Mouse (Mus musculus): Measurements from ENCODE around the gene Cdadc1. TPM values are rescaled to one million over a fixed set of nuclear protein-coding genes. Genes with fewer than 3 reads are reported as not detected.
A peak's percentile ranks its signal among the peaks of the same experiment; 100 is the strongest.
"Not testable (repeated sequence)": the region's sequence is repeated elsewhere in the genome, so short reads cannot be mapped to it uniquely, and the experiment has no call there.

Cdadc1 gene
- total RNA-seq, 2 experiments from 2014 or later = 30.8 TPM

GRCm38 (mm10) chr14:59614149-59614548, 16.4 kb upstream of the Cdadc1 start:
- DNase-seq (ENCODE audit: low spot score) = not testable (repeated sequence)

DNA sequence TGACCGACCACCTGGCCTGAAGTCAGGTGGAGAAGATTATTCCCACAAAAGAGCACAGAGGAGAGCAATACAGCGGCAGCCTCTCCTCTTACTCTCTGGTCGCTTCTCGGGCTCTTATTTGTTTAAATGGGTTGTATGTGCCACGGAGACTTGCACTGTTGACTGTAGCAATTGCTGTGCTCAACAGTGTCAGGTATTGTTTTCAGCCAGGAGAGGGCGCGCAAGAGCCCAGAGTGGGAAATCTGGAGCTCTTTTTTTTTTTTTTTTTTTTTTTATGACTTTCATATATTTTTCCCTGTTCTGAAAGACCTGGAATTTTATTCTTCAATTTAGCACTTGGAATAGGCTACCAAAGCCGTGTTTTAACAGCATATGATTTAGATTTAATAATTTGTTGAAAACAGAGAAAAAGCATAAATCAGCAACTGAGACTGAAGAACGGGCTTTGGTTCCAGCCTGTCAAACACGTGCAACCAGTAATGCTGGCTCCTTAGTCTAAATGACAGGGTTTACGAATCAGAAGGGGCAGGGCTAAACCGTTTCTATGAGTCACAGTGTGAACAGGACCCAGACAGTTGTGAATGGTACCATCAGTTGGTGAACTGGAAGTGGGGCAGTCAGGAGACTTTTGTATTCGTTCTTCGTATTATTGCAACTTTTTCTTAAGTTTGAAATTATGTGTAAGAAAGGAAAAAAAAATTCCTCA, 15.3 kb upstream of the Cdadc1 start:
- DNase-seq (ENCODE audit: low spot score) = peak; percentile 63

DNA sequence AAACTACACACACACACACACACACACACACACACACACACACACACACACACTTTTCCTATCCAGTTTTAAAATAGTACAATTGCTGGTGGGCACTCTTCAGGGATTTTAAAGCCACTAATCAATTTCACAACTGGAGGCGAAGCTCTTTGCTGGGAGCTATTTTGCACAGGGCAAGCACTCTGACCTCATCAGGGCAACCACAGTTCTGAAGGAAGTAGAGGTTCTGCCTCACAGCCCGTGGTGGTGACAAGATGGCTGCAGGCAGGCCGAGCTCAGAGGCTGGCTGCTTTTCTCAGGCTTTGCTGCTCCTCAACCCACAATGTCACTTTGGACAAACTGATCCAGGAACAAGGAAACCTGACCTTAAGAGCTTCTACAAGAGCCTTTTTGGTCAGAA, 9.3 kb upstream of the Cdadc1 start:
- no peak for DNase-seq (ENCODE audit: low spot score)

DNA sequence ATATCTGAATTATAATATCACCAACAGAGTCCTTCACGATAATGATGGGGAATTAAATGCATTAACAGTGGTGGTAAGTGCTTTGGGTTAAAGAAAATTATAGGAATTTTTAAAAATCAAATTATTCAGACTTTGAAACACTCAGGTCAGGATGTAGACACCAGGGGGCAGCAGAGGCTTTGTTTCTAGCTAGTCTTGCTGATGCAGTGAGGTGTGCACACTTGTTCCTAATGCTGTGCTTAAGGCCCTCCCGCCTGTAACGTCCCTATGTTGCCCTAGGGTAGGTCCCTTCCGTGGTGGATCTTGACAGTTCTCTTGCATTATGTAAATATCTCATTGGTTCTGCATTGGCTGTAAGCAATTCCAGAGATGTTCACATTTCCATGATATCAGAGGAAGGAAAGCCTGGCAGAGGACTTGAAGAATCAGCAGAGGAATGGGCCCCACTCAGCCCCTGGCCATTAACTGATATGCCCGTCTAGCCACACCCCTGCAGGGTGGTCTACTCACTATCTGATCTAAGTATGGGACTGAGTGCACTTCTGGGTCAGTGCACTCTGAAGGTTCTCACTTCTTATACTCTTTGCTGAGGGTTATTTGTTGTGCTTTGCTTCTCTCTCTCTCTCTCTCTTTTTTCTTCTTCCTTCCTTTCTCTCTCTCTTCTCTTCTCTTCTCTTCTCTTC, 8.1 kb upstream of the Cdadc1 start:
- peak; percentile 60 for DNase-seq (ENCODE audit: low spot score)

GRCm38 (mm10) chr14:59604002-59604645, 6.4 kb upstream of the Cdadc1 start:
- DNase-seq (ENCODE audit: low spot score) = no peak

GRCm38 (mm10) chr14:59598260-59598627, 485 bp upstream of the Cdadc1 start:
- no peak for DNase-seq (ENCODE audit: low spot score)

- DNase-seq (ENCODE audit: low spot score) = no peak
Observed at GRCm38 (mm10) chr14:59594988-59595387, 2.8 kb downstream of the Cdadc1 start.

DNA sequence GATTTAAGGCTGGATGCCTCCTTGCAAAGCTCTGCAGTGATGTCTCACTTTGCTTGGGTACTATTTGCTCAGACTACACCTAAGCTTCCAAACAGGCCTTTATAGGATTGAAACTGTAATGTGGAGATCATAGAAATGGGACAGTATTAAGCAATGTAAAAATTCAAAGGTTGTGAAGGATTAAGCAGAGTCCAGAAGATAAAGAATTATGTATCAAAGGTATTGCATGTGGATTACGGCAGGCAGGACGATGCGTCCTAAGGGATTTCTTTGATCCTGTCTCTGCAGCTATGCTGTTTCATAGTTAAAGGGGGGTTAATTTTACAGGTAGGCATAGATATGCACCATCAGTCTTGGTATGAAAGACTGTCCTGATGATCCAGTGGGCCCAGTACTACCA, 5.2 kb downstream of the Cdadc1 start:
- no peak for DNase-seq (ENCODE audit: low spot score)

GRCm38 (mm10) chr14:59591901-59592300, 5.9 kb downstream of the Cdadc1 start:
- no peak for DNase-seq (ENCODE audit: low spot score)

DNA sequence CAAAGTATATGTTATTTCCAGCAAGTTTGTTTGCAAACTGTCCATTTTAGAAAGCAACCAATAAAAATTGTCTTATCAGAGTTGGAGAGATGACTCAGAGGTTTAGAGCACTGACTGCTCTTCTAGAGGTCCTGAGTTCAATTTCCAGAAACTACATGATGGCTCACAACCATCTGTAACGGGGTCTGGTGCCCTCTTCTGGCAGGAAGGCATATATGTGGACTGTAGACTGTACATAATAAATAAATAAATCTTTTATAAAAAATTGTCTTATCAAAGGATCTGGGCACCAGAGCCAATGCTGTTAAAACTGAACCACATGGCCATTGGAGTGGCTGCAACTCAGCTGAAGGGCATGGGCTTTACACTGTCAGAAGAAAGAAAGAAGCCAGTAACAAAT, 7.1 kb downstream of the Cdadc1 start:
- DNase-seq (ENCODE audit: low spot score) = peak; percentile 16

DNA sequence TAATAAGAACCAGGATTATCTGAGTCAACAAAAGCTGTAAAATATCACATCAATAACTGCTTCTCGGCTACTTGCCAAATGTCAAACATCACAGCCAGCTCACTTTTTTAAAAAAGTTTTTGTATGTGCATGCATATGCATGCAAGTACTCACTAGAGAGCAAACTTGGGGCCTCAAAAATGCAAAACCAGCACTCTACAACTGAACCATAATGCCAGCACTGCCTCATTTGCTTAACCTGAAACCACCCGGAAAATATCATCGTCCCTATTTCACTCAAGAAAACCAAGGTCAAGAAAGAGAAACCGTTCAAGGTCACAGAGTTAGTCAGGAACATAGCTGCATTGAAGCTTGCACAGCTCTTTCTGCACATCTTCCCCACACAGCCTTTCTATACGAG, 21.4 kb downstream of the Cdadc1 start:
- DNase-seq (ENCODE audit: low spot score) = no peak

DNA sequence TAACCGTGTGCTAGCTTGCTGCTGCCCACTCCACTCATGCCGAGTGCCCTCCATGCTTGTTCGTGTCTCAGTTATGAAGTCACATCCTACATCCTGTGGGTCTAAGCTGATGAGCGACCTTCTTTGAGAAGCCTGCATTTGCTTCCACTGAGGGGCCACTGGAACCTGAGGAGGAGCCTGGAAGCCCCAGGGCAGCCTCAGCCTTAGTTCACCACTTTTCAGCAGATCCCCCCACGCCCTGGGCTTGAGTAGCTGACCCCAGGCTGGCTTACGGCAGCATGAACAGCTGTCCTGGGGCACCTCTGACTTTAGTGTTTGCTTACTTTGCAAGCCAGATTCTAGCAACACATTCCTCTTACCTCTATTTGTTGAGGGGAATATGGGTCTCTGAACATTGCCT, 31.0 kb downstream of the Cdadc1 start:
- DNase-seq (ENCODE audit: low spot score) = no peak

GRCm38 (mm10) chr14:59557886-59558285, 39.9 kb downstream of the Cdadc1 start:
- DNase-seq (ENCODE audit: low spot score) = no peak

GRCm38 (mm10) chr14:59557071-59557470, 40.7 kb downstream of the Cdadc1 start:
- DNase-seq (ENCODE audit: low spot score) = no peak

- peak; percentile 86 for DNase-seq (ENCODE audit: low spot score)
Observed at GRCm38 (mm10) chr14:59555928-59556531, 41.7 kb downstream of the Cdadc1 start.

DNA sequence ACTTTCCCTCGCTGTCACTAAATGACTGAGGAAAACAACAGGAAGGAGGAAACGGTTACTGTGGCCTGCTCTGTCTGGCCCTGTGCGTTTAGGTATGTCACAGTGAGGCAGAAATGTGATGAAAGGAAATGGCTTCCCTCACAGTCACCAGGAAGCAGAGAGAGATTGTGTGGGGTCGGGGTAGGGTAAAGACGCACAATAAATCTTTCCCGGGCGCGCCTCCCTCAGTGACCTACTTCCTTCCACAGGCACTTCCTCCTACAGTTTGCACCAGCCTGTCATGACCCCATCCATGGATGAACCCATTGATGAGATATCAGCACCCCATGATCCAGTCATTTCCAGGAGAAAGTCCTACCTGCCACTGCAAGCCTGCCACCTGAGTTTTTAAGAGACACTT, 42.7 kb downstream of the Cdadc1 start:
- no peak for DNase-seq (ENCODE audit: low spot score)

- DNase-seq (ENCODE audit: low spot score) = no peak
Observed at GRCm38 (mm10) chr14:59554025-59554424, 43.7 kb downstream of the Cdadc1 start.

- no peak for DNase-seq (ENCODE audit: low spot score)
Observed at GRCm38 (mm10) chr14:59551956-59552355, 45.8 kb downstream of the Cdadc1 start.

GRCm38 (mm10) chr14:59550841-59551240, 46.9 kb downstream of the Cdadc1 start:
- DNase-seq (ENCODE audit: low spot score) = no peak

DNA sequence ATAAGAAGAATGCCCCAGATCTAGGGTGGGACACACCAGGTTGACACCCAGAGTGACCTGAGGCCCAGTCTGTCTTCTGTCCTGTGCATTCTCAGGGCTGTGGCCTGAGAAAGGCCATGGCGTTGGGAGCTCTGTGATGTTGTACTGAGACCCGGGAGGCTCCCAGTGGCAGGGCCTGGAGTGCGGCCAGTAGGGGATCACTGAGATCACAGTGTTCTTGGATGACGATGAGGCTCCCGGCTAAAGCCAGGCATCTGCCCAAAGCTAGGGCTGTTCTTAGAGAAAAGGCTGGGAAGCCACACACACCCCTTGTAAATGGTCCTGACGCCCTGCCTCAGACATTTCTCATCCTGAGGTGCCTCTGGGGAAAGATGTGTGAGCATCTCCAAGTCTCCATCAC, 48.7 kb downstream of the Cdadc1 start:
- DNase-seq (ENCODE audit: low spot score) = peak; percentile 92

GRCm38 (mm10) chr14:59548532-59548931, 49.2 kb downstream of the Cdadc1 start:
- no peak for DNase-seq (ENCODE audit: low spot score)

GRCm38 (mm10) chr14:59547530-59547929, 50.2 kb downstream of the Cdadc1 start:
- no peak for DNase-seq (ENCODE audit: low spot score)

Measured in gastrocnemius, adult 18-20 months (tissue).